Mouse (Mus musculus) lung, postnatal 0 days (tissue): Measurements from ENCODE around the gene Tarbp2. TPM values are rescaled to one million over a fixed set of nuclear protein-coding genes. Genes with fewer than 3 reads are reported as not detected.

ENCODE experiments used
- ATAC-seq: fragments of 200-750 bp; cut with Nextera tagmentation; 2 replicates; pipeline ENCODE4 v1.8.0; 2017; ENCODE audit warnings: moderate library complexity
- DNase-seq: peaks from one replicate; pipeline ENCODE4 v3.0.0-alpha.2; 2016; ENCODE audit warnings: low spot score
- H3K27ac ChIP-seq: fragments of 300-500 bp; sonication (generic); 2 replicates; pipeline ENCODE4 v1.5.1; 2014; ENCODE audit warnings: antibody characterized with exemption, mild to moderate bottlenecking, low read length, mixed read lengths
- H3K27me3 ChIP-seq: fragments of 300-500 bp; sonication (generic); replicated peaks from 2 replicates; pipeline ENCODE4 v1.6.1; 2014; ENCODE audit warnings: low read length, mixed read lengths; ENCODE audit not compliant: insufficient read depth
- H3K36me3 ChIP-seq: fragments of 300-500 bp; sonication (generic); 2 replicates; pipeline ENCODE4 v1.6.1; 2014; ENCODE audit warnings: low read length, mixed read lengths; ENCODE audit not compliant: insufficient read depth
- H3K4me1 ChIP-seq: fragments of 300-500 bp; sonication (generic); 2 replicates; pipeline ENCODE4 v1.6.1; 2014; ENCODE audit warnings: antibody characterized with exemption, low read depth, low read length, mixed read lengths; ENCODE audit not compliant: insufficient read depth
- H3K4me2 ChIP-seq: fragments of 300-500 bp; sonication (generic); replicated peaks from 2 replicates; pipeline ENCODE4 v1.6.1; 2014; ENCODE audit warnings: low read depth, mild to moderate bottlenecking, low read length, moderate library complexity, mixed read lengths
- H3K4me3 ChIP-seq: fragments of 300-500 bp; sonication (generic); 2 replicates; pipeline ENCODE4 v1.5.1; 2014; ENCODE audit warnings: low read depth, low read length
- H3K9ac ChIP-seq: fragments of 300-500 bp; sonication (generic); replicated peaks from 2 replicates; pipeline ENCODE4 v1.6.1; 2014; ENCODE audit warnings: low read depth, mild to moderate bottlenecking
- H3K9me3 ChIP-seq: fragments of 300-500 bp; sonication (generic); 2 replicates; pipeline ENCODE4 v1.6.1; 2016; ENCODE audit warnings: low read length, mixed read lengths
- CTCF ChIP-seq: IDR thresholded peaks from 2 replicates; pipeline ENCODE4 v1.5.1; 2016; ENCODE audit warnings: antibody characterized with exemption, mild to moderate bottlenecking
- EP300 ChIP-seq: IDR thresholded peaks from 2 replicates; pipeline ENCODE4 v1.6.1; 2016; ENCODE audit warnings: antibody characterized with exemption, mild to moderate bottlenecking, control low read depth
- WGBS: fragments of 180-500 bp; shearing (Covaris S2); extraction: QIAGEN DNeasy Blood & Tissue Kit; methylation state at CpG from one replicate; pipeline ENCODE4 v1.1.7; 2014; 5-methylcytosine and 5-hydroxymethylcytosine counted together
- polyA plus RNA-seq: library from polyadenylated mRNA; unstranded; fragments of >200 nt; fragmentation: Nextera tagmentation; extraction: Ambion mirVana; gene quantifications from 2 replicates; pipeline ENCODE4 v1.2.1, GENCODE M21; 2015

The Tarbp2 gene
- polyA plus RNA-seq, 1 experiment from 2014 or later, result 42.8 TPM

- H3K4me1 ChIP-seq, result no peaks in the 10 kb centered on the region
- 78% methylated on average over 6 of the region's 6 CpGs for WGBS
- TF ChIP-seq EP300 (no peak), CTCF (no peak)
- ATAC-seq (no peak), DNase-seq (no peak)
- no peak overlapping the region for H3K27ac ChIP-seq
- H3K27me3 ChIP-seq, result no peaks in the 10 kb centered on the region
- peaks cover 28% of the 10 kb centered on the region for H3K36me3 ChIP-seq
- no peak overlapping the region for H3K9ac ChIP-seq
- no peaks in the 10 kb centered on the region for H3K9me3 ChIP-seq
- no peak overlapping the region for H3K4me3 ChIP-seq
- no peak overlapping the region for H3K4me2 ChIP-seq
These were observed 8.4 kb downstream of the Tarbp2 start for GRCm38 (mm10) chr15:102526111-102527002.

- Histone ChIP-seq H3K27me3 (no peaks in the 10 kb centered on the region), H3K9ac (no peak overlapping the region), H3K9me3 (no peaks in the 10 kb centered on the region), H3K4me3 (no peak overlapping the region), H3K27ac (no peak overlapping the region), H3K4me1 (no peaks in the 10 kb centered on the region), H3K36me3 (peaks cover 33% of the 10 kb centered on the region), H3K4me2 (no peak overlapping the region)
- WGBS, result 73% methylated on average over 3 of the region's 3 CpGs
- no peak for ATAC-seq
- TF ChIP-seq EP300 (no peak), CTCF (peak; percentile 51)
- peak; percentile 4 for DNase-seq
These were observed 9.9 kb downstream of the Tarbp2 start for GRCm38 (mm10) chr15:102527936-102528335.

- H3K9ac ChIP-seq, result no peak overlapping the region
- H3K9me3 ChIP-seq, result no peaks in the 10 kb centered on the region
- no peaks in the 10 kb centered on the region for H3K4me1 ChIP-seq
- no peaks in the 10 kb centered on the region for H3K27me3 ChIP-seq
- TF ChIP-seq EP300 (no peak), CTCF (no peak)
- WGBS, result 97% methylated on average over 1 of the region's 1 CpGs
- ATAC-seq (no peak), DNase-seq (no peak)
- no peak overlapping the region for H3K4me3 ChIP-seq
- no peak overlapping the region for H3K27ac ChIP-seq
- H3K4me2 ChIP-seq, result no peak overlapping the region
- H3K36me3 ChIP-seq, result peaks cover 38% of the 10 kb centered on the region
These were observed 10.4 kb downstream of the Tarbp2 start for GRCm38 (mm10) chr15:102528396-102528795.

GRCm38 (mm10) chr15:102530566-102530965, 12.6 kb downstream of the Tarbp2 start:
- no peak overlapping the region for H3K4me2 ChIP-seq
- H3K4me3 ChIP-seq, result no peak overlapping the region
- TF ChIP-seq CTCF (no peak), EP300 (no peak)
- ATAC-seq (no peak), DNase-seq (no peak)
- no peaks in the 10 kb centered on the region for H3K27me3 ChIP-seq
- peaks cover 48% of the 10 kb centered on the region for H3K36me3 ChIP-seq
- no peaks in the 10 kb centered on the region for H3K9me3 ChIP-seq
- no peaks in the 10 kb centered on the region for H3K4me1 ChIP-seq
- no peak overlapping the region for H3K9ac ChIP-seq
- no peak overlapping the region for H3K27ac ChIP-seq
- WGBS, result 63% methylated on average over 4 of the region's 4 CpGs

GRCm38 (mm10) chr15:102531586-102531985, 13.6 kb downstream of the Tarbp2 start:
- no peak for TF ChIP-seq CTCF
- no peak for TF ChIP-seq EP300
- Histone ChIP-seq H3K9me3 (no peaks in the 10 kb centered on the region), H3K4me3 (no peak overlapping the region), H3K9ac (no peak overlapping the region), H3K27me3 (no peaks in the 10 kb centered on the region), H3K27ac (no peak overlapping the region), H3K4me2 (no peak overlapping the region), H3K36me3 (peaks cover 48% of the 10 kb centered on the region), H3K4me1 (no peaks in the 10 kb centered on the region)
- DNase-seq (no peak), ATAC-seq (no peak)
- 89% methylated on average over 4 of the region's 4 CpGs for WGBS

GRCm38 (mm10) chr15:102532106-102532900, 14.3 kb downstream of the Tarbp2 start:
- Histone ChIP-seq H3K4me3 (no peak overlapping the region), H3K27me3 (no peaks in the 10 kb centered on the region), H3K9ac (no peak overlapping the region), H3K27ac (no peak overlapping the region), H3K4me1 (no peaks in the 10 kb centered on the region), H3K4me2 (no peak overlapping the region), H3K9me3 (no peaks in the 10 kb centered on the region), H3K36me3 (peaks cover 52% of the 10 kb centered on the region)
- ATAC-seq (no peak), DNase-seq (no peak)
- no peak for TF ChIP-seq EP300
- TF ChIP-seq CTCF, result no peak
- WGBS, result 89% methylated on average over 3 of the region's 3 CpGs
